Mouse (Mus musculus) kidney, adult 2 months (tissue): ENCODE results near the gene Gins1. TPM values are rescaled to one million over a fixed set of nuclear protein-coding genes. Genes with fewer than 3 reads are reported as not detected.

ENCODE experiments used
- DNase-seq: peaks from one replicate; pipeline ENCODE4 v3.0.0; 2021
- H3K27ac ChIP-seq: fragments of 200-500 bp; 2 replicates; pipeline ENCODE4 v1.5.1; 2012; ENCODE audit warnings: low read depth, low read length, control low read depth, inconsistent platforms; ENCODE audit not compliant: insufficient read depth
- H3K27me3 ChIP-seq: fragments of 200-500 bp; replicated peaks from 2 replicates; pipeline ENCODE4 v1.6.1; 2012; ENCODE audit warnings: mild to moderate bottlenecking, moderate library complexity, low read length, inconsistent platforms; ENCODE audit not compliant: control insufficient read depth, insufficient read depth
- H3K36me3 ChIP-seq: fragments of 200-500 bp; 2 replicates; pipeline ENCODE4 v1.6.1; 2012; ENCODE audit warnings: mild to moderate bottlenecking, moderate library complexity, low read length, inconsistent platforms; ENCODE audit not compliant: control insufficient read depth, insufficient read depth
- H3K4me1 ChIP-seq: fragments of 200-500 bp; 2 replicates; pipeline ENCODE4 v1.6.1; 2011; ENCODE audit warnings: low read length; ENCODE audit not compliant: control insufficient read depth, insufficient read depth
- H3K4me3 ChIP-seq: fragments of 200-500 bp; 2 replicates; pipeline ENCODE4 v1.5.1; 2011; ENCODE audit warnings: mild to moderate bottlenecking, low read depth, low read length, control low read depth; ENCODE audit not compliant: insufficient read depth
- CTCF ChIP-seq: fragments of 200-500 bp; conservative IDR thresholded peaks from 2 replicates; pipeline ENCODE4 v1.5.1; 2011; ENCODE audit warnings: low read depth, mild to moderate bottlenecking, control low read depth, low read length, moderate library complexity, mixed read lengths; ENCODE audit not compliant: insufficient read depth, insufficient read length
- POLR2A ChIP-seq: fragments of 200-500 bp; IDR thresholded peaks from one replicate; pipeline ENCODE4 v1.6.1; 2011; ENCODE audit warnings: low read depth, low read length, control low read depth
- WGBS: fragments of 180-500 bp; shearing (Covaris S2); methylation state at CpG from one replicate; pipeline ENCODE4 v1.1.7; 2018; 5-methylcytosine and 5-hydroxymethylcytosine counted together
- polyA plus RNA-seq: library from polyadenylated mRNA; depleted of rRNA; stranded (reverse); fragments of >200 nt; gene quantifications from 2 replicates; pipeline ENCODE4 v1.2.3, GENCODE M21; 2012; rRNA removed

Gins1 gene
- polyA plus RNA-seq, 1 experiment: 0.52 TPM

GRCm38 (mm10) chr2:150973401-150974115, 68.4 kb downstream of the Gins1 start:
- Histone ChIP-seq H3K4me1 (no peaks in the 10 kb centered on the region), H3K36me3 (no peaks in the 10 kb centered on the region), H3K27ac (no peak overlapping the region), H3K27me3 (no peaks in the 10 kb centered on the region), H3K4me3 (no peak overlapping the region)
- 79% methylated on average over 8 of the region's 8 CpGs for WGBS
- TF ChIP-seq CTCF (no peak), POLR2A (no peak)
- DNase-seq: no peak

GRCm38 (mm10) chr2:150976871-150977270, 71.7 kb downstream of the Gins1 start:
- H3K4me1 ChIP-seq: no peaks in the 10 kb centered on the region
- WGBS: 95% methylated on average over 5 of the region's 5 CpGs
- TF ChIP-seq POLR2A: no peak
- no peak for TF ChIP-seq CTCF

GRCm38 (mm10) chr2:150977676-150978075, 72.5 kb downstream of the Gins1 start:
- Histone ChIP-seq H3K27ac (no peak overlapping the region), H3K4me1 (no peaks in the 10 kb centered on the region), H3K27me3 (no peaks in the 10 kb centered on the region), H3K4me3 (no peak overlapping the region), H3K36me3 (no peaks in the 10 kb centered on the region)
- WGBS: 96% methylated on average over 6 of the region's 6 CpGs
- no peak for DNase-seq
- TF ChIP-seq POLR2A: no peak
- no peak for TF ChIP-seq CTCF

More at GRCm38 (mm10) chr2:150976871-150977270, 71.7 kb downstream of the Gins1 start:
- DNase-seq: no peak
- no peaks in the 10 kb centered on the region for H3K36me3 ChIP-seq
- no peak overlapping the region for H3K27ac ChIP-seq
- no peak overlapping the region for H3K4me3 ChIP-seq
- no peaks in the 10 kb centered on the region for H3K27me3 ChIP-seq

GRCm38 (mm10) chr2:150978791-150979190, 73.6 kb downstream of the Gins1 start:
- no peak overlapping the region for H3K27ac ChIP-seq
- WGBS: 88% methylated on average over 3 of the region's 3 CpGs
- no peaks in the 10 kb centered on the region for H3K4me1 ChIP-seq
- DNase-seq: no peak
- H3K36me3 ChIP-seq: no peaks in the 10 kb centered on the region
- H3K27me3 ChIP-seq: no peaks in the 10 kb centered on the region
- TF ChIP-seq CTCF: no peak
- no peak for TF ChIP-seq POLR2A
- no peak overlapping the region for H3K4me3 ChIP-seq

DNA sequence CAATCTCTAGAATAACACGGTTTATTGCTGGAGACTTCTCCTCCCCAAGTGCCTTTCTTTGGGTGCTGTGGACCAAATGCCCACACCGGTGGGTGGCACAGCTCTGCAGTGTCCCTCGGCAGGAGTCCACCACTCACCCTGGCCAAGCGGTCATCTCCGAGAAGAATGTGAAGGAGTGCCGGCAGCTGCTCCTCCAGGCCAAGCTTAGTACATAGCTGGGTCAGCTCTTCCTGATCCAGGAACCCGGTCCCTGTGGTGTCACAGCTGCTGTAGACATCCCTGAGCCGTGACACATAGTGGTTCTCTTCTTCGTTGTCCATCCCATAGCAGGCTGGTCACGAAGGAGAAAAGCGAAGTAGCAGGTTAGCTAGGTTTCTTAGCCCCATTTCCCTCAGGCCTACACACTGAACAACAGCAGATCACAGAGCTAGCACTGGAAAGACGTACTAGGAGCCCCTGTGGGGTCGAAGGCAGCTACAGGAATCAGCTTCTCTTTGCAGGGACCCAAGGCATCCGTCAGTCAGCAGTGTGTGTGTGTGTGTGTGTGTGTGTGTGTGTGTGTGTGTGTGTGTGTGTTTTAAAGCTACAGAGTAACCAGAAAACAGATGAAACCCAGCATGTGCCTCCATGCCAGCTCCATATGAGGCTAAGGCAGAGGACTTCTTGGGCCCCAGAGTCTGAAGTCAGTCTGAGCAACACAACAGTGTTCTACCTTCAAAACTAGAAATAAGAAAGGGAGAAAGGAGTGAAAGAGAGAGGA, 74.8 kb downstream of the Gins1 start:
- no peaks in the 10 kb centered on the region for H3K4me1 ChIP-seq
- TF ChIP-seq CTCF (no peak), POLR2A (no peak)
- H3K27me3 ChIP-seq: no peaks in the 10 kb centered on the region
- no peak overlapping the region for H3K27ac ChIP-seq
- no peaks in the 10 kb centered on the region for H3K36me3 ChIP-seq
- no peak for DNase-seq
- WGBS: 86% methylated on average over 14 of the region's 14 CpGs
- H3K4me3 ChIP-seq: no peak overlapping the region

Other genes with a start within 250 kb of the Gins1 start
- 461 and 477 TPM in 2 replicates for gene Acss1, start 236.9 kb upstream of the Gins1 start, polyA plus RNA-seq
- not detected in 2 replicates for gene Vsx1, start 216.0 kb upstream of the Gins1 start, polyA plus RNA-seq
- 21.7 and 22.0 TPM in 2 replicates for gene Entpd6, start 156.4 kb upstream of the Gins1 start, polyA plus RNA-seq
- 24.7 and 27.0 TPM in 2 replicates for gene Pygb, start 118.7 kb upstream of the Gins1 start, polyA plus RNA-seq
- 62.6 and 64.2 TPM in 2 replicates for gene Abhd12, start 659 bp upstream of the Gins1 start, polyA plus RNA-seq
- gene Ninl, start 134.0 kb downstream of the Gins1 start, polyA plus RNA-seq: 11.5 and 11.7 TPM in 2 replicates
- gene Nanp, start 134.0 kb downstream of the Gins1 start, polyA plus RNA-seq: 4.0 and 6.1 TPM in 2 replicates
- not detected in 2 replicates for gene Gm14151, start 186.9 kb downstream of the Gins1 start, polyA plus RNA-seq
- not detected in 2 replicates for gene Gm14147, start 192.8 kb downstream of the Gins1 start, polyA plus RNA-seq